Mouse (Mus musculus): Measurements from ENCODE around the gene Pgpep1l.
A peak's percentile ranks its signal among the peaks of the same experiment; 100 is the strongest.
"Not testable (repeated sequence)": the region's sequence is repeated elsewhere in the genome, so short reads cannot be mapped to it uniquely, and the experiment has no call there.

Pgpep1l gene

GRCm38 (mm10) chr7:68264028-68264453, at the start of gene Pgpep1l:
Pgpep1l (minus strand) TSS chr7:68264233.
- DNase-seq (ENCODE audit: low spot score in 2 of 2), result no peak

- no peak for DNase-seq (ENCODE audit: low spot score in 2 of 2)
These were observed 49.2 kb upstream of the Pgpep1l start for GRCm38 (mm10) chr7:68313038-68313782.

GRCm38 (mm10) chr7:68312395-68312794, 48.4 kb upstream of the Pgpep1l start:
- no peak for DNase-seq (ENCODE audit: low spot score in 2 of 2)

- no peak for DNase-seq (ENCODE audit: low spot score in 2 of 2)
These were observed 47.4 kb upstream of the Pgpep1l start for GRCm38 (mm10) chr7:68311469-68311868.

- no peak for DNase-seq (ENCODE audit: low spot score in 2 of 2)
These were observed 42.7 kb upstream of the Pgpep1l start for GRCm38 (mm10) chr7:68306756-68307155.

GRCm38 (mm10) chr7:68305781-68306575, 41.9 kb upstream of the Pgpep1l start:
- no peak for DNase-seq (ENCODE audit: low spot score in 2 of 2)

GRCm38 (mm10) chr7:68303685-68304084, 39.7 kb upstream of the Pgpep1l start:
- no peak for DNase-seq (ENCODE audit: low spot score in 2 of 2)

GRCm38 (mm10) chr7:68302586-68303433, 38.8 kb upstream of the Pgpep1l start:
- peak; percentile 16 to 56 for DNase-seq (ENCODE audit: low spot score in 2 of 2)

- no peak for DNase-seq (ENCODE audit: low spot score in 2 of 2)
These were observed 37.1 kb upstream of the Pgpep1l start for GRCm38 (mm10) chr7:68301160-68301559.

- no peak for DNase-seq (ENCODE audit: low spot score in 2 of 2)
These were observed 34.5 kb upstream of the Pgpep1l start for GRCm38 (mm10) chr7:68298381-68299076.

- no peak for DNase-seq (ENCODE audit: low spot score in 2 of 2)
These were observed 32.5 kb upstream of the Pgpep1l start for GRCm38 (mm10) chr7:68296487-68296886.

GRCm38 (mm10) chr7:68293997-68294789, 30.2 kb upstream of the Pgpep1l start:
- DNase-seq (ENCODE audit: low spot score in 2 of 2), result no peak

GRCm38 (mm10) chr7:68291603-68292002, 27.6 kb upstream of the Pgpep1l start:
- DNase-seq (ENCODE audit: low spot score in 2 of 2), result no peak

GRCm38 (mm10) chr7:68289081-68289480, 25.0 kb upstream of the Pgpep1l start:
- no peak for DNase-seq (ENCODE audit: low spot score in 2 of 2)

- not testable (repeated sequence) for DNase-seq (ENCODE audit: low spot score in 2 of 2)
These were observed 24.0 kb upstream of the Pgpep1l start for GRCm38 (mm10) chr7:68288000-68288399.

GRCm38 (mm10) chr7:68287582-68287981, 23.5 kb upstream of the Pgpep1l start:
- DNase-seq (ENCODE audit: low spot score in 2 of 2), result no peak

- no peak for DNase-seq (ENCODE audit: low spot score in 2 of 2)
These were observed 22.8 kb upstream of the Pgpep1l start for GRCm38 (mm10) chr7:68286526-68287481.

- DNase-seq (ENCODE audit: low spot score in 2 of 2), result no peak
These were observed 21.8 kb upstream of the Pgpep1l start for GRCm38 (mm10) chr7:68285851-68286298.

- DNase-seq (ENCODE audit: low spot score in 2 of 2), result no peak
These were observed 19.7 kb upstream of the Pgpep1l start for GRCm38 (mm10) chr7:68283776-68284175.
